Mouse (Mus musculus): Measurements from ENCODE around the gene Fam126b. TPM values are rescaled to one million over a fixed set of nuclear protein-coding genes. Genes with fewer than 3 reads are reported as not detected.
A peak's percentile ranks its signal among the peaks of the same experiment; 100 is the strongest.

Fam126b gene
- total and polyA plus RNA-seq, 2 experiments from 2014 or later = 3.1 to 5.7 TPM

DNA sequence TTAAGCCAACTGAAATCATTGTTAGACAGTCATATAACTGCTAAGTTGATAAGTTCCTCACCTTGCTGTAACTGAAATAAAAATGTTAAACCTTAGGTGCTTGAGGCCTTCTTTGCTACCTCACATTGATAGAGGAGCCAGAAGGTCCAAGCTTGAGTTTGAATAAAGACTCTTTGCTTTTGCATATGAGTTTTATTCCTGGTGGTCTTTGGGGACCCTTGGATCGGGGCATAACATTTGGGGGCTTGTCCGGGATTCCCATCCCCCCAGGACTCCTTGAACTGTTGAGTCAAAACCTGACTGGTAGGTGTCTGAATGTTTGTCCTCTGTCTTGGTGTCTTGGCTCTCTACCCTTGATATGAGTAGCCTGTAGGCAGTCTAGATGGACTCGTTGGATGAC, 78.9 kb downstream of the Fam126b start:
- Histone ChIP-seq H3K4me3 (ENCODE audit: low read depth, low read length) (no peak overlapping the region), H3K27ac (ENCODE audit: low read depth) (no peak overlapping the region), H3K27me3 (ENCODE audit: control insufficient read depth, insufficient read depth, low read length) (no peaks in the 10 kb centered on the region), H3K9me3 (replicated peaks; ENCODE audit: control insufficient read depth, low read length) (peaks cover 33% of the 10 kb centered on the region), H3K4me1 (ENCODE audit: control insufficient read depth, insufficient read depth) (peaks cover 11% of the 10 kb centered on the region), H3K4me2 (ENCODE audit: low read depth, low read length) (no peak overlapping the region), H3K36me3 (replicated peaks; ENCODE audit: control insufficient read depth, insufficient read depth, low read length) (0 out of 2 replicates have a peak, but pooled peaks cover 8% of the 10 kb centered on the region), H3K9ac (replicated peaks; ENCODE audit: low read depth, low read length) (no peak overlapping the region)
- no peak for TF ChIP-seq EP300 (IDR thresholded peaks at IDR 0.05; ENCODE audit: low read depth)
- TF ChIP-seq CTCF (IDR thresholded peaks at IDR 0.05; ENCODE audit: low read depth) = no peak
- no peak for DNase-seq (ENCODE audit: low spot score)
- 97% methylated on average over 3 of the region's 3 CpGs for WGBS
- ATAC-seq (ENCODE audit: insufficient read depth, low read depth) = no peak

GRCm38 (mm10) chr1:58504577-58505254, 81.4 kb downstream of the Fam126b start, which contains the start of gene Orc2:
Gene Orc2, minus strand, starts transcription at chr1:58505109.
- DNase-seq (ENCODE audit: low spot score) (peak; percentile 96), ATAC-seq (ENCODE audit: insufficient read depth, low read depth) (peak; percentile 100)
- H3K9ac ChIP-seq (replicated peaks; ENCODE audit: low read depth, low read length) = peak within 1 kb of the TSS; percentile 94
- no peaks in the 10 kb centered on the region for H3K27me3 ChIP-seq (ENCODE audit: control insufficient read depth, insufficient read depth, low read length)
- TF ChIP-seq EP300 (IDR thresholded peaks at IDR 0.05; ENCODE audit: low read depth) (no peak), CTCF (IDR thresholded peaks at IDR 0.05; ENCODE audit: low read depth) (no peak)
- peaks cover 18% of the 10 kb centered on the region for H3K36me3 ChIP-seq (replicated peaks; ENCODE audit: control insufficient read depth, insufficient read depth, low read length)
- peaks cover 26% of the 10 kb centered on the region for H3K9me3 ChIP-seq (replicated peaks; ENCODE audit: control insufficient read depth, low read length)
- WGBS = under 1% methylated on average over 64 of the region's 64 CpGs
- peak within 1 kb of the TSS; percentile 88 for H3K4me3 ChIP-seq (ENCODE audit: low read depth, low read length)
- H3K4me1 ChIP-seq (ENCODE audit: control insufficient read depth, insufficient read depth) = peaks cover 11% of the 10 kb centered on the region
- H3K27ac ChIP-seq (ENCODE audit: low read depth) = peak within 1 kb of the TSS; percentile 85
- peak within 1 kb of the TSS; percentile 95 for H3K4me2 ChIP-seq (ENCODE audit: low read depth, low read length)

GRCm38 (mm10) chr1:58503793-58504370, 82.2 kb downstream of the Fam126b start:
- Histone ChIP-seq H3K9me3 (replicated peaks; ENCODE audit: control insufficient read depth, low read length) (peaks cover 25% of the 10 kb centered on the region), H3K4me3 (ENCODE audit: low read depth, low read length) (peak overlapping the region; percentile 88), H3K27me3 (ENCODE audit: control insufficient read depth, insufficient read depth, low read length) (no peaks in the 10 kb centered on the region), H3K4me2 (ENCODE audit: low read depth, low read length) (peak overlapping the region; percentile 95), H3K36me3 (replicated peaks; ENCODE audit: control insufficient read depth, insufficient read depth, low read length) (peaks cover 25% of the 10 kb centered on the region), H3K27ac (ENCODE audit: low read depth) (peak overlapping the region; percentile 85), H3K9ac (replicated peaks; ENCODE audit: low read depth, low read length) (peak overlapping the region; percentile 94), H3K4me1 (ENCODE audit: control insufficient read depth, insufficient read depth) (peaks cover 11% of the 10 kb centered on the region)
- no peak for TF ChIP-seq CTCF (IDR thresholded peaks at IDR 0.05; ENCODE audit: low read depth)
- no peak for TF ChIP-seq EP300 (IDR thresholded peaks at IDR 0.05; ENCODE audit: low read depth)
- 21% methylated on average over 9 of the region's 9 CpGs for WGBS
- DNase-seq (ENCODE audit: low spot score) (no peak), ATAC-seq (ENCODE audit: insufficient read depth, low read depth) (no peak)

DNA sequence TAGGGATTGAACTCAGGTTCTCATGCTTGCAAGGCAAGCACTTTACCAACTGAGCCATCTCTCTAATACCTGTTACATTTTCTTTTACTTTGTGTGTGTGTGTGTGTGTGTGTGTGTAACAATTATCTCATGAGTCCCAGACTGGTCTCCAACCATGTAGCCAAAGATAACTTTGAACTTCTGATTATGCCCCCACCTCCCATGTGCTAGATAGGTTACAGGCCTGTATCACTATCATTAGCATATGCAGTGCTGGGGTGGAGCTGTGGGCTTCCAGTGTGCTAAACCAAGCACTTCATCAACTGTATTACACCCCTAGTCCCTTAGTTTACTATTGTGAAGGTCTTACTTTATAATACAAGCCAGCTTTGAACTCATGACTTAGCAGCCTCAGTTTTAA, 83.0 kb downstream of the Fam126b start:
- no peak overlapping the region for H3K9ac ChIP-seq (replicated peaks; ENCODE audit: low read depth, low read length)
- no peak overlapping the region for H3K27ac ChIP-seq (ENCODE audit: low read depth)
- peaks cover 31% of the 10 kb centered on the region for H3K36me3 ChIP-seq (replicated peaks; ENCODE audit: control insufficient read depth, insufficient read depth, low read length)

GRCm38 (mm10) chr1:58498758-58499157, 87.4 kb downstream of the Fam126b start:
- no peak overlapping the region for H3K27ac ChIP-seq (ENCODE audit: low read depth)
- 91% methylated on average over 1 of the region's 1 CpGs for WGBS
- no peak overlapping the region for H3K4me2 ChIP-seq (ENCODE audit: low read depth, low read length)
- ATAC-seq (ENCODE audit: insufficient read depth, low read depth) (no peak), DNase-seq (ENCODE audit: low spot score) (no peak)
- H3K27me3 ChIP-seq (ENCODE audit: control insufficient read depth, insufficient read depth, low read length) = no peaks in the 10 kb centered on the region
- peaks cover 50% of the 10 kb centered on the region for H3K36me3 ChIP-seq (replicated peaks; ENCODE audit: control insufficient read depth, insufficient read depth, low read length)
- H3K4me3 ChIP-seq (ENCODE audit: low read depth, low read length) = no peak overlapping the region
- no peak for TF ChIP-seq EP300 (IDR thresholded peaks at IDR 0.05; ENCODE audit: low read depth)
- TF ChIP-seq CTCF (IDR thresholded peaks at IDR 0.05; ENCODE audit: low read depth) = no peak; the same call in 1 of the 2 replicates
- no peak overlapping the region for H3K9ac ChIP-seq (replicated peaks; ENCODE audit: low read depth, low read length)
- H3K9me3 ChIP-seq (replicated peaks; ENCODE audit: control insufficient read depth, low read length) = no peaks in the 10 kb centered on the region
- peaks cover 5% of the 10 kb centered on the region for H3K4me1 ChIP-seq (ENCODE audit: control insufficient read depth, insufficient read depth)

More for the DNA sequence above, 83.0 kb downstream of the Fam126b start:
- Histone ChIP-seq H3K9me3 (replicated peaks; ENCODE audit: control insufficient read depth, low read length) (peaks cover 18% of the 10 kb centered on the region), H3K4me2 (ENCODE audit: low read depth, low read length) (no peak overlapping the region), H3K4me3 (ENCODE audit: low read depth, low read length) (no peak overlapping the region), H3K27me3 (ENCODE audit: control insufficient read depth, insufficient read depth, low read length) (no peaks in the 10 kb centered on the region), H3K4me1 (ENCODE audit: control insufficient read depth, insufficient read depth) (peaks cover 11% of the 10 kb centered on the region)
- DNase-seq (ENCODE audit: low spot score) (no peak), ATAC-seq (ENCODE audit: insufficient read depth, low read depth) (no peak)
- TF ChIP-seq EP300 (IDR thresholded peaks at IDR 0.05; ENCODE audit: low read depth) = no peak
- TF ChIP-seq CTCF (IDR thresholded peaks at IDR 0.05; ENCODE audit: low read depth) = no peak
